Mouse (Mus musculus) left cerebral cortex, adult 2 months (tissue): Measurements from ENCODE around the gene D10Wsu102e. TPM values are rescaled to one million over a fixed set of nuclear protein-coding genes. Genes with fewer than 3 reads are reported as not detected.
"Not testable (repeated sequence)": the region's sequence is repeated elsewhere in the genome, so short reads cannot be mapped to it uniquely, and the experiment has no call there.

Experiments used
- DNase-seq, 2 experiments: peaks; one replicate each; pipeline ENCODE4 v3.0.0; 2021 to 2022; ENCODE audit warnings: low spot score in 2 of 2, mixed read lengths in 1 of 2; ENCODE audit errors: extremely low spot score in 1 of 2
- H3K27ac ChIP-seq: fragments of 200-600 bp; 2 replicates; pipeline ENCODE4 v1.8.1; 2022
- H3K4me3 ChIP-seq: fragments of 200-600 bp; 2 replicates; pipeline ENCODE4 v1.8.1; 2022
- CTCF ChIP-seq: fragments of 200-600 bp; IDR thresholded peaks from 2 replicates; pipeline ENCODE4 v1.8.1; 2022; ENCODE audit warnings: antibody characterized with exemption, mild to moderate bottlenecking, moderate library complexity
- intact Hi-C: fragments of 180-260 bp; cut with DNase I; formaldehyde crosslinking; loops from one replicate; pipeline ENCODE4 v1.15.1; 2025
- total RNA-seq, 2 experiments: library from RNA; stranded (reverse); gene quantifications; 2 replicates each; pipeline ENCODE4 v1.2.3; 2021

Gene D10Wsu102e
- total RNA-seq, 2 experiments from 2014 or later, result 3.9 to 4.5 TPM

DNA sequence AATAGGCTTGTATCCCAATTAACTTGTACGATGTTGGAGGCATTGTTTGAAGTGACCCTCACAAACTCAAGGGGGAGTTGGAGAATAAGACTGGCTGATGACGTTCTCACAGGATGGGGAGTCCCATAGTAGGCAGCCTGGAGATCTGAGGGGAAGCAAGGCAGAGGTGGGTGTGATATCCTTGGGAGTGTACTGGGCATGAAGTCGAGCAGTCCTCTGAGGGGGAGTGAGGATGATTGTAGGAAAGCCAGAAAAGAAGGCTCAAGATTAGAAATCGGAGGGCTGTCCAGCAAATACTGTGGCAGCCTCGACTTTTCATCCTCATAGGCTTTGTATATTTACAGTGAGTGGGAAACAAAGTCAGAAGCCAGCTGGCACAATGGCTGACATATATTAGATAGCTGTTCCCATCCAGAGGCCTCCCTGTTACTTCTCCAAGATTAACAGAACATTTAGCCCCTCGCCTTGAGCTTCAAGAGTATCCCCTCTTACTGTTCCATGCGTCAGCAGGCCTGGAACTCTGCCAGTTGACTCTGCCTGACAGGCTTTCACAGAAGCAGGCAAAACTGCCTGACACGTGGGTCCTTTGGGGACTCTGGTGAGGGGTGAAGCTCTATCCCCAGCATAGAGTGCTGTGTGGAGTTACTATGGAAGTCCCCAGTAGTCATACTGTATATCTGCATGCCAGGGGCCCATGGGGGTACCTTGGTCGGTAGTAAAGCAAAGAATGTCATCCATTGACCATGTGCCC lies 18.2 kb downstream of the D10Wsu102e start:
- Histone ChIP-seq H3K27ac (no peak overlapping the region), H3K4me3 (no peak overlapping the region)
- intact Hi-C loops, result no loop called here
- no peak for DNase-seq
- TF ChIP-seq CTCF, result no peak

- no peak overlapping the region for H3K27ac ChIP-seq
- no peak overlapping the region for H3K4me3 ChIP-seq
- no peak for DNase-seq
- TF ChIP-seq CTCF, result no peak
- intact Hi-C loops, result no loop called here
Observed at GRCm38 (mm10) chr10:83380501-83380900, 20.5 kb downstream of the D10Wsu102e start.

GRCm38 (mm10) chr10:83382528-83382927 lies 22.5 kb downstream of the D10Wsu102e start:
- intact Hi-C loops, result no loop called here
- Histone ChIP-seq H3K4me3 (no peak overlapping the region), H3K27ac (no peak overlapping the region)
- TF ChIP-seq CTCF, result no peak
- no peak for DNase-seq

GRCm38 (mm10) chr10:83382988-83383387 lies 23.0 kb downstream of the D10Wsu102e start:
- intact Hi-C loops, result no loop called here
- DNase-seq, result no peak
- TF ChIP-seq CTCF, result no peak
- no peak overlapping the region for H3K27ac ChIP-seq
- no peak overlapping the region for H3K4me3 ChIP-seq

DNA sequence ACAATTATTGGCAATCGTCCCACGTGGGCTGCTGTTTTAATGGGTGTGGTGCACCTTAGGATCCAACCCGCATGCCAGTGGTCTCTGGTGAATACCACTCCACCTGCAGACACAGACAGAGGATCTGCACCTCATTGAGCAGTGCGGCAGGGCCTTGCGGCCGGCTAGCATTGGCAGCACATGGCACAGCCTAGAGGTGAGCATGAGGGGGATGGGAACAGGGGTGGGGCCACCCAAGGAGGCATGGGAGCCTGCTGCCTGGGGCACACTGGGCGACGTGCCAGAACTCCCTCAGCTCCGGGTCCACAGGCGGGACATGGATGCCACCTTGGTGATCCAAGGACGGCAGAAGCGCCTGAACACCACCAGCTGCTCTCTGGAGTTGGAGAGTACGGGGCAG lies 23.8 kb downstream of the D10Wsu102e start:
- DNase-seq, result no peak
- no peak overlapping the region for H3K4me3 ChIP-seq
- TF ChIP-seq CTCF, result no peak
- intact Hi-C loops, result no loop called here
- H3K27ac ChIP-seq, result no peak overlapping the region

DNA sequence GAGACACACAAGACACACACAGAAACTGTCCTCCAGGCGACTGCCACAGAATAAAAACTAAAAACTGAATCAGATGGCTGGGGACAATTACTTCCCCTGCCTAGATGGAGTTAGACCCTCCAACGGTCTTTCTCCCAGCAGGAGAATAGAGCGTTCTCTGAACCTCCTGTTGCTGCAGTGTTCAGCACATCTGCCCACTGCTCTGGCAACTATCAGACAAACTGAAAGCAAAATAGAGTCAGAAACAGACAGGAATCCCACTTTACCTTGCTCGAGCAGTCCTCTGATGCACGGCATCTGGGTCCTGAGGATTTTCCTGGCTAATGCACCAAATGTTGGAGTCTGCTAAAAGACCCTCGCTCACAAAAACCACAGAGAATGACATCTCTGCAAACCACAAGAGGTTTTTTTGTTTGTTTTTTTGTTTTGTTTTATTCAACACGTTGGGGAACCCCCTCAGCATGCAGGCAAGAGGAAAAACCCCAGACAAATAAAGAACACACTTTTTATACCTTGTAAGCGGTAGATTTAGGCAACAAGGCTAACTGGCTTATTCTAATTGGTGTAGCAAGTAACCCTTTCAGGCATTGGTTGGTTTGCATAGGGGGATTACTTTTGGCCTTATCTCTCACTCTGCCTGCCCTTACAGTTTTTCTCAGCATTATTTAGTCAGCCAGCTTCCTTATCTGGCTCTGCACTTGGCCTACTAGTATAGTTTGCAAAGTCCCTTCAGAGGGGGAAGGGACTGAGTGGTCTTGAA lies 24.6 kb downstream of the D10Wsu102e start:
- Histone ChIP-seq H3K27ac (no peak overlapping the region), H3K4me3 (no peak overlapping the region)
- DNase-seq, result no peak
- intact Hi-C loops, result no loop called here
- no peak for TF ChIP-seq CTCF

DNA sequence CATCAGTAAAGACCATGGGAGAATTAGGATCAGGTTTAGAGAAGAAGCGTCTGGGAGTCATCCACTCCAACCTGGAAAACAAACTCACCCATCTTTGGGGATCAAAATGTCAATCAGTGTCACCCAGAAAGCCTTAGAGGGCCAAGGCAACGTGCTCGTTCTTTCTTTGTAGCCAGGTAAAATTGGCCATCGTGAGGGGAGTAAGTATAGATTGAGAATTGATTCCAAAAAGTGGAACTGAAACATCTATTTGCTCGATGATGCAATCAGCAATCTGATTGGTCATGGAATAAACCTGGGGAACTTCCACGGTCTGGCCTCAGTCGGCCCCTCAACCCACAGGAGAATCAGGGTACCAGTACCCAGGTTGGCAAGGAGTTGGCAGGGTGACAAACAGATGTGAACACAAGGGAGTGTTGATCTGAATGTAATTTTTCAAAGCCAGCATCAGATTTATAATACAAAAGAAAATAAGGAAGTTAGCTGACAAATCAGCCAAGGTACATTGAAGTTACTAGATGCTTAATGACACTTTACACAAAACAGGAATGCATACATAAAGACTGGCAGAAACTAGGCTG lies 25.4 kb downstream of the D10Wsu102e start:
- no peak for DNase-seq
- H3K4me3 ChIP-seq, result no peak overlapping the region
- intact Hi-C loops, result no loop called here
- H3K27ac ChIP-seq, result no peak overlapping the region
- TF ChIP-seq CTCF, result no peak

DNA sequence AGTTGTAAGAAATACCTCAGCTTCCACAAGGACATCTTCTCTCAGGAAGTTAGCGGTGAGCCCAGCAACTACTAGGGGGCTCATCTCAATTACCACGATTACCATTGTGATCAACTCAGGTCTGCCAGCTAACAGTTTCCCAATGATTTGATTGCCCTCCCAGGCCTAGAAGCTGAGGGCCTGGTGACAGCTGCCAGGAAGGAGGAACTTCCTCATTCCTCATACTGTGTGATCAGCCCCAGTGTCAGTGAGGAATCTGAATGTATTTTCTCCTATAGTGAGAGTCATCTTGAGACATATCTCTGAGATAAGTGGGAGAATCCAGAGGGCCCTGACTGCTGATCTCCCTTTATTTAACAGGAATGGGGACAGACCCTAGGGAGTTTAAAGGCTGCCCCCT lies 37.3 kb downstream of the D10Wsu102e start:
- H3K4me3 ChIP-seq, result no peak overlapping the region
- no peak for TF ChIP-seq CTCF
- intact Hi-C loops, result no loop called here
- no peak overlapping the region for H3K27ac ChIP-seq
- no peak for DNase-seq

DNA sequence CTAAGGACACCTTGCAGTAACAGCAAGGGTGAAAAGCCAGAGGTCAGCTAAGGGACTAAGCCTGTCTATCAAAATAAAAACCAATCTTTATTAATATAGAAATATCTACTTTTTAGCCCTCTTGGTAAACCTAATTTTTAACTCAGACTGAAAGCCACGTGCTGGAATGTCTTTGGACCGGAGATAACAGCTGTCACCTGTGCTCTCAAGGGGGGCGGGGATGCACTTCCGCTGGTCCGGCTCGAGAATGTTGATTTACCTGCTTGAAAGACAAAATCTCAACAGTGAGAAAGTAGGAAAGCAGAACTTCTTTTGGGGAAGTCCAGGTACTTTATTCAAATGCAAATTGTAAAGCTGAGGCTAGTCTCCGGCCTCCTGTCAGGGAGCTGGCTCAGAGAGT lies 40.9 kb downstream of the D10Wsu102e start:
- H3K4me3 ChIP-seq, H3K27ac ChIP-seq, DNase-seq, intact Hi-C loops: not testable (repeated sequence)

- no peak overlapping the region for H3K4me3 ChIP-seq
- intact Hi-C loops, result no loop called here
- DNase-seq, result no peak
- TF ChIP-seq CTCF, result no peak
- H3K27ac ChIP-seq, result no peak overlapping the region
Observed at GRCm38 (mm10) chr10:83405031-83405430, 45.0 kb downstream of the D10Wsu102e start.

GRCm38 (mm10) chr10:83405711-83406110 lies 45.7 kb downstream of the D10Wsu102e start:
- intact Hi-C loops, result no loop called here
- TF ChIP-seq CTCF, result no peak
- Histone ChIP-seq H3K4me3 (no peak overlapping the region), H3K27ac (no peak overlapping the region)
- no peak for DNase-seq

- H3K27ac ChIP-seq, result no peak overlapping the region
- intact Hi-C loops, result no loop called here
- no peak for DNase-seq
- TF ChIP-seq CTCF, result no peak
- no peak overlapping the region for H3K4me3 ChIP-seq
Observed at GRCm38 (mm10) chr10:83407141-83407540, 47.1 kb downstream of the D10Wsu102e start.

- DNase-seq, H3K27ac ChIP-seq, H3K4me3 ChIP-seq, intact Hi-C loops: not testable (repeated sequence)
Observed at GRCm38 (mm10) chr10:83418466-83418865, 58.4 kb downstream of the D10Wsu102e start.
